Mouse (Mus musculus) gastrocnemius, adult 18-20 months (tissue): ENCODE data around the gene Ssxb10. TPM values are rescaled to one million over a fixed set of nuclear protein-coding genes. Genes with fewer than 3 reads are reported as not detected.
"Not testable (repeated sequence)": the region's sequence is repeated elsewhere in the genome, so short reads cannot be mapped to it uniquely, and the experiment has no call there.

Experiments used
- DNase-seq: peaks from one replicate; pipeline ENCODE4 v3.0.0; 2021; ENCODE audit warnings: low spot score
- long read RNA-seq, 2 experiments: library from polyadenylated mRNA; stranded (forward); transcript quantifications; one replicate each; pipeline ENCODE4 v2.0.0; 2021
- total RNA-seq, 2 experiments: library from RNA; stranded (reverse); gene quantifications; 2 replicates each; pipeline ENCODE4 v1.2.3; 2021

The Ssxb10 gene
- total RNA-seq, result not detected
- long read RNA-seq, experiment 1, result 0 reads
- long read RNA-seq, experiment 2, result 0 reads

DNA sequence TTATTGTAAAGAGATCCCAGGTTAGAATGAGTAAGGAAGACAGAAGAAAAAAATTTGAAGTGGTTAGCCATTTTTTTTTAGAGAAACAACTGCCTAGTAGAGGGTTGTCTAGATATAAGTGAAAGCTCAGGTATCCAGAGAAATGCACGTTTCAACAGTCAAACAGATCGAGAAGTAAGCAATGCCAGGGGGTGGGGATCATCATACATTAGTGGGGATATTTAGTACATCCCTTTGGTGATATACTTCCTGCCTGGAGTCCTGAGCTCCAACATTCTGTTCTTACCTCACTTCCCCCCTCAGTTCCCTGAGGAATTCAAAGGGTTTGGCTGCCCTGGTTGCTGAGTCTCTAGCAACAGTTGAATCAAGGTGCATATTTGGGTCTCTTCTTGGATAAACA, at the start of gene Ssxb10:
Ssxb10 (plus strand) TSS at position 301 of the 400 bp plus-strand sequence.
- no peak for DNase-seq

GRCm38 (mm10) chrX:8288621-8289020, 38.6 kb upstream of the Ssxb10 start:
- DNase-seq, result no peak

- DNase-seq, result no peak
Observed at GRCm38 (mm10) chrX:8309302-8309701, 17.9 kb upstream of the Ssxb10 start.

DNA sequence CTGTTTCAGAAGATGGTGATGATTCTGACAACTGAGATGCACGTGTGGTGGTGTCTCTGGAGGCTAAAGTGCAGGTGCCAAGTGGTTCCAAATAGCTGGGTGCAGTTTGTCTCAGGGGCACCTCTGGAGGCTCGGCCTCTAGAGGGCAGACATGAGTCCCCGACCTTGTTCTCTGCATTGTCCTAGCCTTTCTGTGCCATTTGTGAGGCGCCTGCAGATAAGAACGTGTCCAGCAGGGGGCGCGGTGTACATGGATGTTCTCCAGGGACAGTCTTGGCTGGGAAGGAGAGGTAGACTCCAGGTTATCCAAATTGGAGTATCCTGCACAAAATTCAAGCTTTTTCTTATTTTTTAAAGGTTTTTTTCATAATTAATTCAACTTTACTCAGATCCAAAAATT, 12.3 kb upstream of the Ssxb10 start:
- DNase-seq, result not testable (repeated sequence)

GRCm38 (mm10) chrX:8366678-8367077, 39.5 kb downstream of the Ssxb10 start, which contains the start of gene Ssxb9:
Gene Ssxb9 (plus strand): TSS chrX:8366978.
- DNase-seq, result not testable (repeated sequence)

Other genes with a start within 250 kb of the Ssxb10 start
- under 1 TPM; 0.21 to 0.52 TPM for gene Was, start 236.9 kb upstream of the Ssxb10 start, total RNA-seq
- 10 to 100 TPM in 1 of 2 experiments, 1 to 10 TPM in 1; 8.7 to 10.1 TPM for gene Wdr13, start 194.5 kb upstream of the Ssxb10 start, total RNA-seq
- 10 to 100 TPM; 48.0 to 90.4 TPM for gene Rbm3, start 181.5 kb upstream of the Ssxb10 start, total RNA-seq
- gene Tbc1d25, start 151.2 kb upstream of the Ssxb10 start, total RNA-seq, result 1 to 10 TPM; 2.7 to 4.1 TPM
- 1 to 10 TPM; 6.8 to 8.3 TPM for gene Ebp, start 133.9 kb upstream of the Ssxb10 start, total RNA-seq
- 1 to 10 TPM; 4.3 to 4.4 TPM for gene Porcn, start 120.9 kb upstream of the Ssxb10 start, total RNA-seq
- 10 to 100 TPM; 13.3 to 14.0 TPM for gene Ftsj1, start 75.0 kb upstream of the Ssxb10 start, total RNA-seq
- gene Slc38a5, start 56.3 kb upstream of the Ssxb10 start, total RNA-seq, result not detected
- gene Ssxb9, start 39.6 kb downstream of the Ssxb10 start, total RNA-seq, result not detected
- not detected for gene Ssxb1, start 85.9 kb downstream of the Ssxb10 start, total RNA-seq
- not detected for gene Ssxb2, start 134.3 kb downstream of the Ssxb10 start, total RNA-seq
- gene Gm14459, start 197.5 kb downstream of the Ssxb10 start, total RNA-seq, result not detected
- gene Ssxb6, start 220.8 kb downstream of the Ssxb10 start, total RNA-seq, result not detected